ENCODE assay signal across 9 mouse cellular contexts in genomic region chr11:11828761-11829160, GRCm38 (mm10). TPM values are rescaled to one million over a fixed set of nuclear protein-coding genes. Genes with fewer than 3 reads are reported as not detected.
DNase-seq lines count a peak whose midpoint lies in the region; ATAC-seq lines count a peak whose summit lies in the region.
"Had no signal": no experiment of that assay in that cellular context is flagged by ENCODE, and none has a peak within 500 bp of the region (broad histone marks: within the 10 kb centered on the region; RNA-seq: fewer than 3 reads in every experiment).

No protein-coding gene starts in this region.

- H3K4me2 ChIP-seq in kidney, embryonic 15.5 days, result 0 out of 2 replicates have a peak overlapping the region, but pooled peaks have one; percentile 0
- H3K4me2 ChIP-seq in limb, embryonic 12.5 days, result peak overlapping the region; percentile 36

- H3K27me3 ChIP-seq in kidney, embryonic 15.5 days, result no peaks in the 10 kb centered on the region
- no peaks in the 10 kb centered on the region for H3K27me3 ChIP-seq in limb, embryonic 12.5 days

- peak; percentile 62 for ATAC-seq in kidney, embryonic 15.5 days (replicated peaks; ENCODE audit: low FRiP score)
- no peak for ATAC-seq in limb, embryonic 12.5 days (ENCODE audit: insufficient number of reproducible peaks, insufficient read depth, low FRiP score, low TSS enrichment, low read depth)

- no peaks in the 10 kb centered on the region for H3K9me3 ChIP-seq in kidney, embryonic 15.5 days (replicated peaks)
- no peaks in the 10 kb centered on the region for H3K9me3 ChIP-seq in limb, embryonic 12.5 days

- no peak overlapping the region for H3K9ac ChIP-seq in kidney, embryonic 15.5 days
- peak overlapping the region; percentile 50 for H3K9ac ChIP-seq in limb, embryonic 12.5 days (replicated peaks)

- 28% methylated on average over 6 of the region's 6 CpGs for WGBS in kidney, embryonic 15.5 days
- WGBS in limb, embryonic 12.5 days, result 21% methylated on average over 6 of the region's 6 CpGs

- H3K27ac ChIP-seq in kidney, embryonic 15.5 days, result peak overlapping the region; percentile 90
- peak overlapping the region; percentile 98 for H3K27ac ChIP-seq in limb, embryonic 12.5 days
- H3K27ac ChIP-seq: left cerebral cortex, adult 2 months had no signal

- DNase-seq in kidney, postnatal 10 days, result no peak
- DNase-seq in R1 (ENCODE audit: low read depth, low spot score), result peak; percentile 92
- peak; percentile 73 for DNase-seq in embryo, embryonic 10.5 days (ENCODE audit: low spot score)
- DNase-seq in cerebellum, postnatal 14 days, result no peak
- DNase-seq in natural killer cell, adult 2 months (ENCODE audit: low spot score in 2 of 2), result no peak

- H3K4me1 ChIP-seq in kidney, embryonic 15.5 days, result peaks cover 71% of the 10 kb centered on the region
- peaks cover 86% of the 10 kb centered on the region for H3K4me1 ChIP-seq in limb, embryonic 12.5 days (replicated peaks)

- H3K4me3 ChIP-seq in kidney, embryonic 15.5 days (replicated peaks), result no peak overlapping the region
- no peak overlapping the region for H3K4me3 ChIP-seq in limb, embryonic 12.5 days (replicated peaks)
- H3K4me3 ChIP-seq: left cerebral cortex, adult 2 months; myocyte had no signal

- no peaks in the 10 kb centered on the region for H3K36me3 ChIP-seq in kidney, embryonic 15.5 days
- H3K36me3 ChIP-seq in limb, embryonic 12.5 days, result no peaks in the 10 kb centered on the region

RNA-seq across cellular contexts. Expression of gene Fignl1, which starts 20.0 kb away (rescaled TPM):
- polyA plus RNA-seq in kidney, embryonic 15.5 days (2015; fragmentation: Nextera tagmentation; extraction: Ambion mirVana), result 66.0 and 70.0 TPM in 2 replicates
- polyA plus RNA-seq in limb, embryonic 12.5 days (2016; fragmentation: Nextera tagmentation; extraction: Ambion mirVana), result 74.5 and 78.1 TPM in 2 replicates

Comparison
In these comparisons a context has a peak if more than half of its experiments do, and no peak if none do; other contexts are left out.
1. DNase-seq: peak in R1 (single experiment) and embryo, embryonic 10.5 days (single experiment); none in kidney, postnatal 10 days (single experiment), cerebellum, postnatal 14 days (0 of 2) and natural killer cell, adult 2 months (0 of 2).